In the genomic region with DNA sequence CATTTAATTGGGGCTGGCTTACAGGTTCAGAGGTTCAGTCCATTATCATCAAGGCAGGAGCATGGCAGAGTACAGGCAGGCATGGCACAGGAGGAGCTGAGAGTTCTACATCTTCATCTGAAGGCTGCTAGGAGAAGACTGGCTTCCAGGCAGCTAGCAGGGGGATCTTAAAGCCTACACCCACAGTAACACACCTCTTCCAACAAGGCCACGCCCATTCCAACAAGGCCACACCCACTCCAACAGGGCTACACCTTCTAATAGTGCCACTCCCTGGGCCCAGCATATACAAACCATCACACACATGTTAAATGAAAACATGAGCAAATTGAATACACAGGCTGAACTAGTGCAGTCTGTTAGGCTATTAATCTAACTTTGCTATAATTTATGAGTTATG, we compare ENCODE assay signal across 18 mouse cellular contexts. TPM values are rescaled to one million over a fixed set of nuclear protein-coding genes. Genes with fewer than 3 reads are reported as not detected.
DNase-seq lines count a peak whose midpoint lies in the region; ATAC-seq lines count a peak whose summit lies in the region.
"Not testable (repeated sequence)": the region's sequence is repeated elsewhere in the genome, so short reads cannot be mapped to it uniquely, and the experiment has no call there.
"Had no signal": no experiment of that assay in that cellular context is flagged by ENCODE, and none has a peak within 500 bp of the region (broad histone marks: within the 10 kb centered on the region; RNA-seq: fewer than 3 reads in every experiment).

No protein-coding gene starts in this region.

- DNase-seq in A20 (ENCODE audit: low read depth, low spot score) = peak; percentile 29
- DNase-seq in CD4-positive, CD25-positive, alpha-beta regulatory T cell, adult 2 months (ENCODE audit: low read depth, low spot score) = peak; percentile 48
- peak; percentile 47 for DNase-seq in ES-CJ7 (ENCODE audit: low read depth, low spot score)
- DNase-seq in c-Kit-positive CD71-positive TER-119-positive erythroid progenitor cells, embryonic 14.5 days (ENCODE audit: low spot score) = peak; percentile 47
- DNase-seq in liver = peak; percentile 68
- peak; percentile 52 for DNase-seq in liver, embryonic 13.5 days
- peak; percentile 28 for DNase-seq in naive thymus-derived CD4-positive, alpha-beta T cell, adult 2 months (ENCODE audit: low read depth)

- not testable (repeated sequence) for H3K9ac ChIP-seq in liver, embryonic 13.5 days

- WGBS in liver, embryonic 13.5 days (ENCODE audit: insufficient replicate concordance) = 0% methylated on average over 1 of the region's 1 CpGs

- H3K9me3 ChIP-seq in liver, embryonic 13.5 days (replicated peaks) = not testable (repeated sequence)

- ATAC-seq in activated CD4-positive, CD25-positive, alpha-beta regulatory T cell, adult 4 months = peak; percentile 44
- peak; percentile 54; the same call in 1 of the 2 replicates for ATAC-seq in liver, embryonic 13.5 days (ENCODE audit: low read depth)

- not testable (repeated sequence) for H3K36me3 ChIP-seq in liver, embryonic 13.5 days

- not testable (repeated sequence) for H3K27ac ChIP-seq in liver, embryonic 13.5 days

- H3K4me2 ChIP-seq in liver, embryonic 13.5 days = not testable (repeated sequence)

- not testable (repeated sequence) for H3K4me3 ChIP-seq in liver, embryonic 13.5 days (replicated peaks)

- H3K4me1 ChIP-seq in liver, embryonic 13.5 days (replicated peaks) = peaks cover 43% of the 10 kb centered on the region

- not testable (repeated sequence) for H3K27me3 ChIP-seq in liver, embryonic 13.5 days

RNA-seq across cellular contexts. Expression of a gene that starts 5.2 kb away (rescaled TPM):
- polyA plus RNA-seq in activated CD4-positive, CD25-positive, alpha-beta regulatory T cell, adult 4 months (2017; shearing (Covaris generic)) = under 1 TPM; 0.19 to 0.60 TPM
- 2.1 and 2.5 TPM in 2 replicates for polyA plus RNA-seq in liver, embryonic 13.5 days (2015; fragmentation: Nextera tagmentation; extraction: Ambion mirVana)
- polyA plus RNA-seq: G1E had no signal

RNA-seq across cellular contexts. Expression of a gene that starts 9.7 kb away (rescaled TPM):
- not detected for polyA plus RNA-seq in activated CD4-positive, CD25-positive, alpha-beta regulatory T cell, adult 4 months (2017; shearing (Covaris generic))
- polyA plus RNA-seq in liver, embryonic 13.5 days (2015; fragmentation: Nextera tagmentation; extraction: Ambion mirVana) = not detected in 2 replicates
- polyA plus RNA-seq: C2C12; embryonic facial prominence, embryonic 12.5 days; forebrain, embryonic 11.5 days; forebrain, embryonic 14.5 days; G1E; heart, embryonic 11.5 days; heart, embryonic 14.5 days; heart, postnatal 0 days; intestine, embryonic 15.5 days; Patski had no signal

RNA-seq across cellular contexts. Expression of a gene that starts 18.3 kb away (rescaled TPM):
- polyA plus RNA-seq in activated CD4-positive, CD25-positive, alpha-beta regulatory T cell, adult 4 months (2017; shearing (Covaris generic)) = 1 to 10 TPM; 3.7 to 4.6 TPM
- polyA plus RNA-seq in liver, embryonic 13.5 days (2015; fragmentation: Nextera tagmentation; extraction: Ambion mirVana) = 1.4 and 1.6 TPM in 2 replicates
- polyA plus RNA-seq: G1E had no signal
